Mouse (Mus musculus) adrenal gland, adult 2 months (tissue): ENCODE data around the gene Col25a1. TPM values are rescaled to one million over a fixed set of nuclear protein-coding genes. Genes with fewer than 3 reads are reported as not detected.

Experiments
- DNase-seq: peaks from one replicate; pipeline ENCODE4 v3.0.0; 2021
- polyA plus RNA-seq: library from polyadenylated mRNA; depleted of rRNA; stranded (reverse); fragments of >200 nt; gene quantifications from 2 replicates; pipeline ENCODE4 v1.2.3, GENCODE M21; 2012
- total RNA-seq, 2 experiments: library from RNA; stranded (reverse); gene quantifications; 2 replicates each; pipeline ENCODE4 v1.2.3; 2021

Col25a1 gene
- total and polyA plus RNA-seq, 3 experiments: 0.43 to 4.5 (median 3.5) TPM

DNA sequence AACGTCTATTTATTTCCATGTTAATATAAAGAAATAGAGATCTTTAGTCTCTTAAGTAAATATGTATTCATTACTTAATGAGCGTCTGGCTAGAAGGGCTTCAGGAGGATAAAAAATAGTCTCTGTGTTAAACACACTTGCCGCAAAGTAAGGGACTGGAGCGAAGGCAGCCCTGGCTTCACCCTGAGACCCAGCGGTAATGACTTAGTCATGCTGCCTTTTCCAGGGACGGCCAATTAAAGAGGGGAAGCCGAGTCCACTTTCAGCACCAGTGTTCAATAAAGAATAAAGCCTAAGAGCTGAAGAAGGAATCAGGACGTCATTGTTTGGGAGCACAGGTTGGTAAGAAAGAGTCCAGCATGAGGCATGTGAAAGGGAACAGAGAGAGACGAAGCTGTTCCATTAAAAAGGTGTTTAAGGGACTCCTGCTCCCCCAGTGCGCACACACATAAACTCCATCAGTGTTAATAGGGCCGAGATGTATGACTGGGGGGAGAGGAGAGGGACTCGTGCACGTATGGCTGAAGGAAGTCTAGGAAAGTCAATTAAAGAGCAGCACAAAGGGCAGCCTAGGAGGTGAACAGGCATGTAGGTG lies 30.1 kb downstream of the Col25a1 start:
- DNase-seq: no peak

DNA sequence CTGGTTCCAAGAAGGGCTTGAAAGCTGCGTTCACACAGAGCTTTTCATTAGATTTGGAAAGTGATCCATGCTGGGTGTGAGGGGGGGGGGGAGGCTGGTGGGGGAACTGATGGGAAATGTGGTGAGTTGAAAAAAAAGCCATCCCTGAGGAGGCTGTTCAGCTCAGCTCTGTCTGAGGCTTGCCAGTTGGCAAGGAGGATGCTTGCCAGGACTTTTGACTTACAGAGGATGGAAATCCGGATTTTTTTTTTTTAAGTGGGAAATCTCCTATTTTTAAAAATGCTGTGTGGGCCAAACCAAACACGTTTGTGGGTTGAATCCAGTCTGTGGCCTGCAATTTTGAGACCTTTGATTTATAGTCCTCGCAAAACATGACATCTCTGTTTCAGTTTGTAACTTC lies 35.6 kb downstream of the Col25a1 start:
- DNase-seq: no peak

DNA sequence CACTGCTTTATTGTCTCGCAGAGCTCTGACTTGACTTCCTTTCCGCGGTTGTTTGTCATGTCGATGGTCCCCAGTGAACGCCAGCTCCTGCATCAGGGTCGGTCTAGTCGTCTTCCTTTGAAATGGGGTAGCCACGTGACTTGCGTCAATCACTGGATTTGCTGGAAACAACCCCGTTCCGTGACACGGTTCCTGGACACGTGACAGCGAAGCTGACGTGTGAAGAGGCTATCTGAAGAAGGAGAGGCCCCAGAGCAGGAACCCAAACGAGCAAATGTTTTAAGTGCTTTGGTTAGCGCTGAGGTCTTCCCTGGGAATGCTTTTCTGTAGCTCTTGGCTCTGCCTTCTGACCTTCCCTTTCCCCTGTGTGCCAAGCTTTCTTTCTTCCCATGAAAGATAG lies 41.5 kb downstream of the Col25a1 start:
- peak; percentile 44 for DNase-seq

DNA sequence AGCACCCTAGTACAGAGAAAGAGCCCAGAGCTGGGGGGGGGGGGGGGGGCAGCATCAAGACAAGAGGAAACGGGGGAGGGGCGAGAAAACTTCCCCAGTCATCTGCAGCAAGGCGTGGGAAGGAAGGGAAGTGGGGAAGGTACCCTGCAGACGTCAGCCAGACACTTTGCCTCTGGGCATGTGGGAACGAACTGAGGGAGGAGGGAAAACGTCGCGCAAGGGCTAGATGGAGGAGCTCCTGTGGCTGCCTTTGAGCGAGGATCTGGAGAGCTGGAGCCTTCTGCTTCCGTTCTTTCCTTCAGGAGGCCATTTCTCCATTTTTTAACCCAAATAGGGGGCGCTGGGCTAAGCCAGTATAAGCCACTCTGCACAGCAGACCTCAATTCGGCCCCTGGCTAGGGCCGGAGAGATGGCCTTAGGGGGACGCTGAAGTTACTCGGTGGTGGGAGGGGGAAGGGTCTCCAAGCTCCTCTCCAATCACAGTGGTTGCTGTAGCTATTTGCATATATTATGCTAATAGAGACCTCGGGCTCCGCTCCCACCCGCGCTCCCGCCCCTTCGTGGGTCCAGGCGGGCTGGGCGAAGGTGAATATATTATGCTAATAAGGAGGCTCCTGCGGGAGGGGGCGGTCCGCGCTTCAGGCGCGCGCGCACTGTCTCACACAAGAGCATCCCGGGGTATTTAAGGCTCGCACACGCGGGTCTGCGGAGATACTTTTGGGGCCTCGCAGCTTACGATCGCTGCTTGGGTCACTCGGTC lies 49.1 kb downstream of the Col25a1 start:
- DNase-seq: peak; percentile 92

DNA sequence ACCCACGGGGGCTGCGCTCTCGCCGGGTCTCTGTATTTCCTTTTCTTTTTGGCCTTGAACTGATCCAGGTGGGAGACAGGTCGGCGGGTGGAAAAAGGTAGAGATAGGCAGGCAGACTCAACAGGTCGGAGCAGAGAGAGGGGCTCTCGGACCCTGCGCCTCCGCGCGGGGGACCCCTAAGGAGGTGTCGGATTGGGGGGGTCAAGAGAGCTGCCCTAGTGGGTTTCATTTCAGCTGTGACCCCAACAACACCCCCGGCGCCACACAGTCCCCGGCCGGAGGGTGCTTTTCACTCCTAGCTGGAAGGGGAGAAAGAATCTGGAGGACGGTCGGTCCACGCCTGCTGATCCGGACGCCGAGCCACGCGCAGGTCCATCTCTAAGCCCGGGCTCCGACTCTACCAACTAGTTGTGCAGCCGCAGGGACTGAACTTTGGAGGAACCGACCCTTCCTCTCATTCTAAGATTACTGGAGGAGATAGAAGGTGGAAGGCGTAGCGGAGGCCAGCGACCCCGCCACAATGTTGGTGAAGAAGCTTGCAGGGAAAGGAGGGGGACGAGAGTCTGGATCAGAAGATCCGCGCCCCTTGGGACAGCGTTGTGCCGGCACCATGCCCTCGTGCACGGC lies 49.8 kb downstream of the Col25a1 start:
- DNase-seq: peak; percentile 33

DNA sequence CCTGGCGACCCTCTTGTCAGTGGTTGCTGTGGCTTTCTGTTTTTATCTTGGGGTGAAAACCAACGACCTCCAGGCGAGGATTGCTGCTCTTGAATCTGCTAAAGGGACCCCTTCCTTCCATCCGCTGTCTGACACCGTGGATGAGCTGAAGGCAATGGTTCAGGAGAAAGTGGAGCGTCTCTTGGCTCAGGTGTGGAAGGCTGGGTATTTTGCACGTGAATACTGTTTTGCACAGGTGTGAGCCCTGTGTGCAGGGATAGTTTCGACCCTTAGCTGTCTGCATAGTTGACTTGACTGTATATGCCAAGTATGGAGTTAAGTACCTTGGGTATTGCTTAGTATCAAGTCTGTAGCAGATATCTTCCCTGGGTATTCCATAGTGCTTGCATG lies 50.3 kb downstream of the Col25a1 start:
- DNase-seq: no peak

DNA sequence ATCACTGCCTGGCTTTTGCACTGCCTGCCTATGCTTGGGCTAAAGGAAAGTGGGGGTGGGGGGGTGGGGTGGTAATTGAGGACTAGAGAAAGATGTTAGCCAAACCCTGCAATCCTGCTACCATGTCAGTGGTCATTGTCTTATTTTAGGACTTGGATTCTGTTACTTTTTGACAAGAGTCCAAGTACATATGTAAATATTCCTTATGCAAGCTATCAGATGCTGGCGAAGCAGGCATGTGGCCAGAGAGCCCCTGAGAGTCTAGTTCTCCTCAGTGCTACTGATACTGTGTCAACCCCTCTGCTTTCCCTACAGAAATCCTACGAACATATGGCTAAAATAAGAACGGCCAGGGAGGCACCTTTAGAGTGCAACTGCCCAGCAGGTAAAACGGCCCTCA lies 51.1 kb downstream of the Col25a1 start:
- no peak for DNase-seq

DNA sequence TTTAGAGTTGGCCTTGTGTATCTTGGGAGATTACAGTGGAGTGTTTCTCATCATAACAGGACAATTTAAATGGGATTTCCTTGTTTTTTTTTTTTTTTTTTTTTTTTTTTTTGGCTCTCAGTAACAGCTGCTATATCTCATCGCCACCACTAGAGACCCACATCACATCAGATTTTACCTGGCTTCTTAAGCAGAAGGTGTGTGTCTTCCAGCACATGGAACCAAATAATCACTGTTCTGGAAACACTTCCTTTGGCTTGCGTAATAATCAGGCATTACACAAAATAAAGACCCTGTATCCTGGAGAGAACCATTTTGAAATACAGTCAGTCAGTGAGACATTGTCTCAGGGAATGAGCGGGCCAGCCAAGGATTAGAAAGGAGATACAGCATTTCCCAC lies 53.8 kb downstream of the Col25a1 start:
- DNase-seq: no peak

DNA sequence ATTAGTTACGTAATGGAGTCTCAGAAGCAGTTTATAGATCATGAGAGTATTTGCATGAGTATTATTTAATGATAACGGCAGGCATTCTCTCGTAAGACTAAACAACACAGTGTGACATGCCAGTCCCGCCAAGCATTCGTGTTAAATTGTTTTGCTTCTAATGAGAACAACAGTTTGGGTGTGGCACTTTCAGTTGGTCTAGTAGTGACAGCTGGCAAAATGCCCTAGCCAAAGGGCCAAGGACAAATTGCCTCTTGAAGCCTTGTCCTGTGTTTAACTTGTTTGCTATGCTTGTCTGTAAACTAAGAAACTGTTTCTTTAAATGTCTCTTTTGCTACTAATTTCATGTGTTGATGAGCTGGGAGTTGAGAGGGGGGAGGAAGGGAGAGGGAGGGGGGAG lies 56.3 kb downstream of the Col25a1 start:
- peak; percentile 30 for DNase-seq

DNA sequence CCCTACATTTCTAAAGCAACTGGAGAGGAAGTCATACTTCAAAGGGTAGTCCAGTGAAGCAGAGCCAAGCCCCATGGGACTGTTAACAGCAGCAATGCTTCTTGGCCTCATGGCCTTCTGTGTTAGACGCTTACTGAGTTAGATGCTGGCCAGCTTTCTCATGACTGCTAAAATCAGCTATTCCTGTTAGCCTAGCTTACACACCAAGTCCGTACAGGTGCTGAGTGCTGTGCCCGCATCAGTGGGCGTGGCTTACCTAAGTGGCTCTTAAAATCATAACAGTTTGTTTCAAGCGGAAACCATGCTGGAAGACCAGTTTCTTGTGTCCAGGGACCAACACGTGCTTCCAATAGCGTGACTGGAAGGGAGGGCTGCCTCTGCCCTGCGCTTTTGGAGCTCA lies 62.1 kb downstream of the Col25a1 start:
- no peak for DNase-seq

DNA sequence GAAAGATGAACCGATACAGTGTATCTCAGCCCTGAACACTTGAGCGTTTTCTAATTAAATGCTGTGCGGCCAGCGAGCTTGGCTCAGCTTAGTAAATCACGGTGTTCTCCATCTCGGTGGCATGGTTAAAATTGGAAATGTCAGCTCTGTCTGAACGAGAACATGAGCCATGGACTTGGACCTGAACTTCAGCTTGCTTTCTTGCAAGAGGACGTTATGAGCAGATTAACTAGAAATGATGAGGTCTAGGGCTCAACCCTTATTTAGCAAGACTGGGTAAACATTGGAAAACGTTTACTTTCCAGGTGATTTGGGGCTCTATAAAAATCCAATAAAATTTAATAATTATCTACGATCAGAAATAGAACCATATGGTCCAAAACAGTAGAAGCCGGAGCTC lies 83.3 kb downstream of the Col25a1 start:
- no peak for DNase-seq

DNA sequence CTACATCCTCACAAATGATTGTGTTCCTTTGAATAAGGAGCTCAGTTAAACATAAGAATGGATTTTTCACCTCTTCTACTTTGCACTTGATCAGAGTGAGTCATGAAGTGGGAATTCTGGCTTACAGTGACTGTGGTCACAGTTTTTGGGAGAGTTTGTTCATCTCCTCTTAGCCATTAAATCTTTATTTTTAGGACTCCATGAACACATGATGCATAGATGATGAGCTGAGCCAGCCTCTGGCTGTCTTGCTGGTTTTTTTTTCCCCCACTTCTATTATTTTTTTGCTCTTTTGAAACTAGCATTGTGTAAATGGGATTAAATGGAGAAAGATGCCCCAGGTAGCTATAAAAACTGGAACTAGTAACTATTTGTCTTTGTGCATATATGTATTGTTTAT lies 84.8 kb downstream of the Col25a1 start:
- DNase-seq: no peak

DNA sequence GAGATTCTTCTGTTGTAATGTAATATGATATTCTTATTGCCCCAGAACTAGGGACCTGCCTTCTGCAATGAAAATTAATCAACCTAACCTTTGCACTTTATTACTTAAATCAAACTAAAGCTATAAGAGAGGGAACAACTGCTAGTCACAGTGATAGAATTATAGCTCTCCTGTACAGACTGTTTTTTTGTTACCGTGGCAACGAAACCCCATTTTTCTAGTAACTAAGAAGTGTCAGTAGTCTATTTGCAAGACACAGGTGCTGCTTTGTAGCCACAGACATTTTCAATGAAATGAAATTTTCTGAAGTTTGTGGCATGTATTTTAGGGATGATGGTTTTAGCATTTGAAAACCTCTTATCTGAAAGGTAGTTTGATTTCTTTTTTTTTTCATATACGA lies 85.3 kb downstream of the Col25a1 start:
- no peak for DNase-seq

DNA sequence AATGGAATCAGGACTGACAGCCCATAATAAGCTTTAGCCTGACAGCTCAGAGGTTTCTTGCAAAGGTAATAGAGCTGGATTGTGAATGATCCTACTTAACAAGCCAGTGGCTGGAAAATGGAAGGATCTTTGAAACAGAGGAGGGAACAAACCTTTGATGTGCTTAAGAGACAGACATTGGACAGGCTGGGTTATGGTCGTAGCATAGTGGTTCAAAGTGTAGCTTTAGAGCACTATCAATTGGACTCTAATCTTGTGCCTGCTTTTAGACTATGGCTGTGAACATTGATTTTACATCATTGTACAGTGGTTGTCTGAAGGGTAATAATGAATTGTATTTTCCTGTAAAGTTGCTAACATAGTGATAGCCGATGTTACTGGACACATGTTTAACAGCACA lies 86.4 kb downstream of the Col25a1 start:
- no peak for DNase-seq

DNA sequence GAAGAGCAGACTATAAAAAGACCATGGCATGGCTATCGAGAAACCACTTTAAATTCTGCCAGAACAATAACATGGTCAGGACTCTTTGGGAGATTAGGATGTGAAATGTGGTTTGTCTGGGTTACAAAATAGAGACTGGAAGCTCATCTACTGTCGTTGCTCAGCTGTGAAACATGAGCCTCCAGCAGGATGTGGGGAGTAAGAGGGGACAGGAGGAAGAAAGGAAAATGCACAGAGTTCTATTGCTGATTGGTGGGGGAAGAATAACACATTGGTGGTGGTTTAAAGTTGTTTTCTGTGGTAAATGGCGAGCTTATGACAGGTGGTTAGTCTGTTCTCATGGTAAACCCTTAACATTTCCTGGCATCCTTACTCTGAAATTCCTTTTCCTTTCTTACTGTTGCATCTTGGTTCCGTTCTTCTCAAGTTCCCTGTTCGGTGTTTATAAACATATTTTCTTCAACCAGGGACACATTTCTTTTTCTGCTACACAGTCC lies 87.0 kb downstream of the Col25a1 start:
- DNase-seq: no peak

DNA sequence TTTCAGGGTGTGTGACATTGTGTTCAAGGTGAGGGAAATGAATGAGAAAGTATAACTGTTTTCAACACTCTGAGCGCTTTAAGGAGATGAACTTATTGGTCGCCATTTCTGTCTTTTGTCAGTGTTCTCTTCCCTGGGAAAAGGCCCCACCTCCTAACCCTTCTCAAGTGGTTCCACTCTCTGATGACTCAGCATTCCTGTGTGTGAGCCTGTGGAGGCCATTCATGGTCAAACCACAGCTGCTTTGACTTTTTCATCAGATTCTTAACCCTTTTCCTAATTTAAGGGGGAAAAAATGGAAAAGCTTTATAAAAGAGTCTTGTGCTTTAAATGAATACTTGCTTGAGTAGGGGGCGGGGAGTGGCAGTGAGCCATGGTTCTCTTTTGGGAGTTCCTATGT lies 89.5 kb downstream of the Col25a1 start:
- DNase-seq: no peak

DNA sequence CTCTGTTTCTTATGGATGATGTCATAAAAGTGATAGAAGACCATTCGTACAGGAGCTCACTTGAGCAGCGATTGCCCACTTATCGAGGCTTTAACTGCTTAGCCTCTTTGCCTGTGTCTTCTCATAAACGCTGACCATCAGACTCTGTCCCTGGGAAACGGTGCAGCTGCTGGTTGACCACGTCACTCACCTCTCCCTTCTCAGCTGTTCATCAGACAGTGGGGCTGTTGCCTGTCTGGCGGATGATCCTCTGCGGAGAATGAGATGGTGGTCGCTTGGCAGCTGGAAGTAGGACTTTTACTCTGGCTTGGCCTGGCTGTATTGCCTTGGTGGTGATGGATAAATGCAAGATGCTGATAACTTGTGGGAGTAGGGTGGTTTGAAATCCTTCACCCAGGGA lies 96.9 kb downstream of the Col25a1 start:
- DNase-seq: no peak

DNA sequence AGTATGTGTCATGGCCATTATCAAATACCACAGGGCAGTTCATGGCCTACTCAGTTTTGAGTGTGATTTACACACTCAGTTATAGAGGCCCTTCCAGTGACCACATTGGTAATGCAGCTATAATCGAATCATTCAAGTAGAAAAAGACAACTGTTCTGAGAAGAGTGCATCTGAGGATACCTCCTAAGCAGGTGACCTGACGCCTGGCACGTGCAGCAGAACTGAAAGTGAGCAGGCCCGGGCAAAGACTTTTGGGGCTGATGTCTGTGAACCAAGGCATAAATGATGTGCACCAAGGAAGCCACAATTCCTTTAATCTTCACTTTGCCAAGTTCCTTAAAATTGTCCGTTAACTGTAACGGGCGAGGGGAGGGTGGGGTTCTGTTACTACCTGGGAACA lies 101.6 kb downstream of the Col25a1 start:
- DNase-seq: no peak

DNA sequence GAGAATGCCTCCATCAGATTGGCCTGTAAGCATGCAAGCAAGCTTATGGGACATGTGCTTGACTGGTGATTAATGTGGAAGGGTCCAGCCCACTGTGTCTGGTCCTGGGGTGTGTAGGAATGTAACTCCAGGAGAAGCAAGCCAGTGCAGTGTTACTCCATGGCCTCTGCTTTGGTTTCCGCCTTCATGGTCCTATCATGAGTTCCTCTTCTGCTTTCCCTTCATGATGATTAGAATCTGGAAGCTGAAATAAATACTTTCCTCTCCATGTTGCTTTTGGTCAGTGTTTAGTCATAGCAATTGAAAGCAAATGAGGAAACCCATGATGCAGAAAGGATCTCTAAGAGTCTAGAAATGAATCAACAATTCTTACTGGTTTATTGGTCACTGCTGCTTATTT lies 103.9 kb downstream of the Col25a1 start:
- DNase-seq: no peak

DNA sequence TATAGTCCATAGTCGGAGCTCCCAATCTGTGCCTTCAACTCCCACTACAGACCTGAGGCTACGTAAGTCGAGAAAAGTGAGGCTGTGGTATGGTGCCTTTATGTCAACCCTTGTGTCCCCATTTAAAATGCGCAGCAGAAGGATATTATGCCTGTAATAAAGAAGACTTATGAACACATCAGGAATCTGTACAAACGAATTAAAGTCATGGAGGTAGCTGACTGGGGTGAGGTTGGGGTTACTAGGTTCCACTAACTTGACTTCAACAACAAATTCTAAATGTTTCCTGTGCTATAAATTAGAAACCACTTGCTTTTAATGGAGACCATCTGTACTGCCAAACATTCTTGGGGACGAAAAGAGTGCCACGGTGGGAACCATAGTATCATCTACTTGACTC lies 104.8 kb downstream of the Col25a1 start:
- DNase-seq: no peak

DNA sequence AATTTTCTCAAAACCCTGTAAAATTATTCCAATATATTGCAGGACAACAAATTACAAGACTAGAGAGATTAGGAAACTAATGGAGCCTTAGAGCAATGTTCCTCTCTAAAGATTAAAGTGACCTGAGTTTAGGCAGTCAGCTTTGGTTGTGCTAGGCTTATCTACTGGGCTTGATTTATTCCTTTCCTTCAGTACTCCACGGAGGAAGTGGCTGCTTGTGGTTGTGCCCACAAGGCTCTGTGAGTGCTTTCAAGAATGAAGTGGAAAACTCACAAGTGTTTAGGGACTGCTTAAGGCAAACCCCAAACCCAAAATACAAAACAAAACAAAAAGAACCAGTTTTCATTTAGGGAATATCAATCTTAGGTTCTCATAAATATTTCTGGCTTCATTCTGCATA lies 106.6 kb downstream of the Col25a1 start:
- no peak for DNase-seq

DNA sequence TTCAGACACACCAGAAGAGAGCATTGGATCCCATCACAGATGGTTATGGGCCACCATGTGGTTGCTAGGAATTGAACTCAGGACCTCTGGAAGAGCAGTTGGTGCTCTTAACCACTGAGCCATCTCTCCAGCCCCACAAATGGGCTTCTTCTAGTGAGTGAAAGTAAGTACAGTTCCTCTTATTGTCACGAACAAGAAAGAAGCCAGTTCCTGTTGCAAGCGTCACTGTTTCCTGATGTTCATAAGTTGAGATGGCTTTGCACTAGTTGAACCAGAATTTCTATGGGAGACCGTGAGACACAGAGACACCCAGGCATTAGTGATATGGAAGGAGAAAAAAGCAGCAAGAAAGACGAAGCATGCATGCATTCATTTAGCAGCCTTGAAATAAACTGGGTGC lies 110.6 kb downstream of the Col25a1 start:
- DNase-seq: no peak

DNA sequence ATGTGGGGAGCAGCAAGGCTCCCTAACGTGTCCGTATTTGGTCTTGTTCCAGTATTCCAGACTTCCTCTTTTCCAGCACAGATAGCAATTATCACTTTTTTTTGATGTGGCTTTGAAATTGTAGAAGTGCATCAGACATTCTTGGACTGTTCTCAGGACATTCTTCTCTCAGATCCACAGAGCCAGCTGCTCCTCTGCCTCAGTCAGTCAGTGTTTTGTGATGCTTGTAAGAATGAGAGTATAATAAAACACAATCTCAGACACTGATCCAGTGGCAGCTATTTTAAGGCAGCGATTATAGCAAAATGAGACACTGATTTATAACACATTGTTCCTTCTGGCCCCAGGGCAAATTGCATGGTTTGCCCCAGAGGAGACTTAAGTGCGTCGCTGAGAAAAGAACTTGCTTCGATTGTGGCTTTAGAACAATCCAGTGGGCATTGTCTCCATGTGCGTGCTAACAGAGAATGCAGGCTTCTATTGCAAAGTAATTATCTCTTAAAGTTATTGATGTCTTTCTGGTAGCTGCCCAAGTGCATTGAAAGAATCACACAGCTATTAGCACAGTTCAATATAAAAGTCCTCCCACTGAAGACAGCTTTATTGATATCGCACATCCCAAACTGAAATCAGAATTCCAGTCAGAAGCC lies 111.5 kb downstream of the Col25a1 start:
- no peak for DNase-seq
